In genomic region chr7:45061532-45062075, GRCm38 (mm10) we compare ENCODE assay signal across 8 mouse cellular contexts. TPM values are rescaled to one million over a fixed set of nuclear protein-coding genes. Genes with fewer than 3 reads are reported as not detected.
DNase-seq lines count a peak whose midpoint lies in the region; ATAC-seq and TF ChIP-seq lines count a peak whose summit lies in the region.

No protein-coding gene starts in this region.

- no peaks in the 10 kb centered on the region for H3K9me3 ChIP-seq in erythroblast, embryonic 14.5 days (ENCODE audit: control insufficient read depth, low read length)
- H3K9me3 ChIP-seq in lung, embryonic 14.5 days (ENCODE audit: low read depth, low read length) = no peaks in the 10 kb centered on the region

- H3K9ac ChIP-seq in lung, embryonic 14.5 days = peak overlapping the region; percentile 43

- 0 out of 2 replicates have a peak, but pooled peaks have one; percentile 6 for ATAC-seq in lung, embryonic 14.5 days (ENCODE audit: insufficient read depth)

- H3K4me3 ChIP-seq in erythroblast, embryonic 14.5 days (replicated peaks) = peak overlapping the region; percentile 72
- peak overlapping the region; percentile 55 for H3K4me3 ChIP-seq in kidney, adult 2 months (ENCODE audit: insufficient read depth, low read depth, low read length)
- peak overlapping the region; percentile 65 for H3K4me3 ChIP-seq in lung, embryonic 14.5 days (ENCODE audit: low read depth, low read length)

- peak; percentile 46 for DNase-seq in thymus, postnatal 14 days
- no peak for DNase-seq in thymus, postnatal 10 days (ENCODE audit: low spot score in 2 of 2)
- DNase-seq in kidney, adult 2 months = peak; percentile 87
- peak; percentile 64 for DNase-seq in lung, embryonic 14.5 days
- DNase-seq in urinary bladder, postnatal 14 days (ENCODE audit: low spot score) = peak; percentile 77
- DNase-seq in layer of hippocampus, adult 9-11 months = no peak
- DNase-seq in frontal cortex, adult 2 months (ENCODE audit: extremely low spot score in 1 of 2, low spot score in 1 of 2) = no peak

- peak overlapping the region; percentile 89 for H3K27ac ChIP-seq in kidney, adult 2 months (ENCODE audit: insufficient read depth, low read depth, low read length)
- H3K27ac ChIP-seq in lung, embryonic 14.5 days (ENCODE audit: low read depth) = peak overlapping the region; percentile 70

- peaks cover 52% of the 10 kb centered on the region for H3K4me1 ChIP-seq in erythroblast, embryonic 14.5 days (ENCODE audit: control insufficient read depth)
- H3K4me1 ChIP-seq in kidney, adult 2 months (ENCODE audit: control insufficient read depth, insufficient read depth, low read length) = peaks cover 7% of the 10 kb centered on the region; the same call in 1 of the 2 replicates
- H3K4me1 ChIP-seq in lung, embryonic 14.5 days (ENCODE audit: insufficient read depth) = peaks cover 6% of the 10 kb centered on the region

- H3K4me2 ChIP-seq in lung, embryonic 14.5 days = peak overlapping the region; percentile 63

- no peaks in the 10 kb centered on the region for H3K27me3 ChIP-seq in erythroblast, embryonic 14.5 days (ENCODE audit: control insufficient read depth)
- no peaks in the 10 kb centered on the region for H3K27me3 ChIP-seq in kidney, adult 2 months (replicated peaks; ENCODE audit: control insufficient read depth, insufficient read depth, low read length)
- no peaks in the 10 kb centered on the region for H3K27me3 ChIP-seq in lung, embryonic 14.5 days (ENCODE audit: insufficient read depth, low read length)

- no peak for TF ChIP-seq CTCF in kidney, adult 2 months (conservative IDR thresholded peaks at IDR 0.05; ENCODE audit: insufficient read depth, insufficient read length, low read depth, low read length)
- TF ChIP-seq CTCF in lung, embryonic 14.5 days (IDR thresholded peaks at IDR 0.05; ENCODE audit: low read depth) = no peak

- TF ChIP-seq POLR2A in kidney, adult 2 months (IDR thresholded peaks at IDR 0.05; ENCODE audit: low read depth, low read length) = peak; percentile 8

- 3% methylated on average over 11 of the region's 11 CpGs for WGBS in kidney, adult 2 months
- WGBS in lung, embryonic 14.5 days = 12% methylated on average over 11 of the region's 11 CpGs

- peaks cover 10% of the 10 kb centered on the region for H3K36me3 ChIP-seq in erythroblast, embryonic 14.5 days (ENCODE audit: control insufficient read depth)
- no peaks in the 10 kb centered on the region for H3K36me3 ChIP-seq in kidney, adult 2 months (ENCODE audit: control insufficient read depth, insufficient read depth, low read length)
- no peaks in the 10 kb centered on the region for H3K36me3 ChIP-seq in lung, embryonic 14.5 days (ENCODE audit: insufficient read depth)

RNA-seq across cellular contexts. Expression of gene Nosip, which starts 0.6 kb away (rescaled TPM):
- polyA plus RNA-seq in erythroblast, embryonic 14.5 days (2012) = 12.5 and 14.9 TPM in 2 replicates
- polyA plus RNA-seq in kidney, adult 2 months (2012; rRNA removed) = 60.4 and 67.6 TPM in 2 replicates
- polyA plus RNA-seq in lung, embryonic 14.5 days (2014; fragmentation: Nextera tagmentation; extraction: Ambion mirVana) = 68.6 and 71.9 TPM in 2 replicates
- polyA plus RNA-seq in frontal cortex, adult 2 months (2012; rRNA removed) = 81.7 and 86.5 TPM in 2 replicates

RNA-seq across cellular contexts. Expression of gene Prrg2, which starts 0.9 kb away (rescaled TPM):
- 3.0 and 3.6 TPM in 2 replicates for polyA plus RNA-seq in erythroblast, embryonic 14.5 days (2012)
- polyA plus RNA-seq in kidney, adult 2 months (2012; rRNA removed) = 80.9 and 95.4 TPM in 2 replicates
- polyA plus RNA-seq in lung, embryonic 14.5 days (2014; fragmentation: Nextera tagmentation; extraction: Ambion mirVana) = 18.1 and 19.2 TPM in 2 replicates
- 15.5 and 15.6 TPM in 2 replicates for polyA plus RNA-seq in frontal cortex, adult 2 months (2012; rRNA removed)

RNA-seq across cellular contexts. Expression of gene Prr12, which starts 8.9 kb away (rescaled TPM):
- polyA plus RNA-seq in erythroblast, embryonic 14.5 days (2012) = 1.6 and 2.9 TPM in 2 replicates
- polyA plus RNA-seq in kidney, adult 2 months (2012; rRNA removed) = 7.1 and 9.1 TPM in 2 replicates
- polyA plus RNA-seq in lung, embryonic 14.5 days (2014; fragmentation: Nextera tagmentation; extraction: Ambion mirVana) = 14.2 and 16.2 TPM in 2 replicates
- polyA plus RNA-seq in frontal cortex, adult 2 months (2012; rRNA removed) = 20.5 and 22.4 TPM in 2 replicates

RNA-seq across cellular contexts. Expression of gene Rcn3, which starts 30.4 kb away (rescaled TPM):
- 0.86 and 0.91 TPM in 2 replicates for polyA plus RNA-seq in erythroblast, embryonic 14.5 days (2012)
- polyA plus RNA-seq in kidney, adult 2 months (2012; rRNA removed) = 67.0 and 68.7 TPM in 2 replicates
- polyA plus RNA-seq in lung, embryonic 14.5 days (2014; fragmentation: Nextera tagmentation; extraction: Ambion mirVana) = 344 and 360 TPM in 2 replicates
- polyA plus RNA-seq in frontal cortex, adult 2 months (2012; rRNA removed) = 13.4 and 16.9 TPM in 2 replicates

RNA-seq across cellular contexts. Expression of gene Fcgrt, which starts 42.0 kb away (rescaled TPM):
- polyA plus RNA-seq in erythroblast, embryonic 14.5 days (2012) = 1.0 TPM in 2 replicates
- polyA plus RNA-seq in kidney, adult 2 months (2012; rRNA removed) = 240 and 244 TPM in 2 replicates
- 56.4 and 57.0 TPM in 2 replicates for polyA plus RNA-seq in lung, embryonic 14.5 days (2014; fragmentation: Nextera tagmentation; extraction: Ambion mirVana)
- polyA plus RNA-seq in frontal cortex, adult 2 months (2012; rRNA removed) = 34.0 and 34.2 TPM in 2 replicates

Comparison
In these comparisons a context has a peak if more than half of its experiments do, and no peak if none do; other contexts are left out.
1. DNase-seq: peak in thymus, postnatal 14 days (single experiment), kidney, adult 2 months (single experiment), lung, embryonic 14.5 days (single experiment) and urinary bladder, postnatal 14 days (single experiment); none in thymus, postnatal 10 days (0 of 2), layer of hippocampus, adult 9-11 months (single experiment) and frontal cortex, adult 2 months (0 of 2).
2. Peak in every context shown above with its lines, with median percentiles within 50 percentile points of each other: H3K4me3 ChIP-seq.